Mouse (Mus musculus): Measurements from ENCODE around the gene Lrrc1. TPM values are rescaled to one million over a fixed set of nuclear protein-coding genes. Genes with fewer than 3 reads are reported as not detected.

The Lrrc1 gene
- polyA plus RNA-seq, 1 experiment from 2014 or later, result 18.6 TPM

GRCm38 (mm10) chr9:77519198-77519597 lies 25.5 kb downstream of the Lrrc1 start:
- no peaks in the 10 kb centered on the region for H3K36me3 ChIP-seq (ENCODE audit: control insufficient read depth, insufficient read depth, low read length)
- H3K27me3 ChIP-seq (ENCODE audit: control insufficient read depth, insufficient read depth, low read length), result no peaks in the 10 kb centered on the region
- no peaks in the 10 kb centered on the region for H3K9me3 ChIP-seq (ENCODE audit: control insufficient read depth, low read length)
- H3K4me3 ChIP-seq (ENCODE audit: low read length), result no peak overlapping the region
- 78% methylated on average over 2 of the region's 2 CpGs for WGBS
- H3K9ac ChIP-seq (ENCODE audit: low read depth, low read length), result no peak overlapping the region
- no peak overlapping the region for H3K4me2 ChIP-seq (replicated peaks; ENCODE audit: low read depth, low read length)
- no peak overlapping the region for H3K27ac ChIP-seq (ENCODE audit: low read depth, low read length)
- H3K4me1 ChIP-seq (ENCODE audit: control insufficient read depth, insufficient read depth, low read length), result peaks cover 3% of the 10 kb centered on the region; the same call in 1 of the 2 replicates
- ATAC-seq (ENCODE audit: low FRiP score, low TSS enrichment), result no peak

DNA sequence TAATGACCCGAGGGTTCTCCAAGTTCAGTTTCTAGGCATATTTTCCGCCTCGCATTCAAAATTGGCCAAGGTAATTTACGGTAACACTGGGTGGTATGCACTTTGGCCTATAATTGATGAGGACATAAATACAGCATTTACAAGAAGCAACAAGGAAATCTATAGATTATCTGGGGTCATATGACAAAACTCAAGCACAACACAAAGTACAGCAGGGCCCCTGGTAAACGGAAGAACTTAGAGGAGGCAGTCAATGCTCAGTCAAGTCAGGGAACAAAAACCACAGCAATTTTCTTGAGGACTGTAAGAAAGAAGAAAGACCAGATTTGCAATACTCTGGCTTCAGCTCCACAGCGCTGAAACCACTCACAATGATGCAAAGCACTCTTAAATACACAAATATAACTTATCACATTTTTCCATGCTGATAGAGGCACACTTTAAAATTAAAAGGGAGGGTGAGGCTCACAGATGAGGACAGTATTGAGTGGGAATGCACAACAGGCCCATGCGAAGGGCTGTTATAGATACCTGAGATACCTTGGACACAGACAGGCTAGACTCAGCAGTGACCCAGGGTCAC lies 27.8 kb downstream of the Lrrc1 start:
- Histone ChIP-seq H3K9ac (ENCODE audit: low read depth, low read length) (no peak overlapping the region), H3K9me3 (ENCODE audit: control insufficient read depth, low read length) (no peaks in the 10 kb centered on the region), H3K4me3 (ENCODE audit: low read length) (no peak overlapping the region), H3K27ac (ENCODE audit: low read depth, low read length) (no peak overlapping the region), H3K36me3 (ENCODE audit: control insufficient read depth, insufficient read depth, low read length) (no peaks in the 10 kb centered on the region), H3K4me2 (replicated peaks; ENCODE audit: low read depth, low read length) (no peak overlapping the region), H3K4me1 (ENCODE audit: control insufficient read depth, insufficient read depth, low read length) (no peaks in the 10 kb centered on the region; the same call in 1 of the 2 replicates), H3K27me3 (ENCODE audit: control insufficient read depth, insufficient read depth, low read length) (no peaks in the 10 kb centered on the region)
- 78% methylated on average over 7 of the region's 7 CpGs for whole genome bisulfite sequencing
- ATAC-seq (ENCODE audit: low FRiP score, low TSS enrichment), result no peak

- 77% methylated on average over 3 of the region's 3 CpGs for WGBS
Observed at GRCm38 (mm10) chr9:77513892-77514291, 30.8 kb downstream of the Lrrc1 start.

DNA sequence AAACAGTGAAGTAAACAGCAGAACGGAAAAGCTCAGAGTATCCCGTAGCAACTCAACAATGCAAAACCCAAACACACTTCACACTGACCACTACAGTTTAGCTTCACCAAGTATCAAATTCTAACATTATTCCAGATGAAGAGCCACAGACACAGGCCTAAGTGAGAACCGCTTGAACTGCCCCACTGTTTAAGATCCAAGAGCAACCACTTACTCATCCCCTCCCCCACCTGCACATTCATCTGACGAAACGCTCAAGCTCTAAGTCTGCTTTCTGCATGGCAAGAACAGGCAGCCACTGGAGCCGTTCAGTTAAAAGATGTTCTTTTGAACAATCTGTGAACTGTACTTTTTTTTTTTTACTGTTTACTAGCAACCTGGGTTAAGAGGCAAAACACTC lies 32.5 kb downstream of the Lrrc1 start:
- no peak overlapping the region for H3K4me3 ChIP-seq (ENCODE audit: low read length)
- 56% methylated on average over 6 of the region's 6 CpGs for WGBS
- no peak overlapping the region for H3K27ac ChIP-seq (ENCODE audit: low read depth, low read length)
- no peaks in the 10 kb centered on the region for H3K4me1 ChIP-seq (ENCODE audit: control insufficient read depth, insufficient read depth, low read length)
- no peaks in the 10 kb centered on the region for H3K27me3 ChIP-seq (ENCODE audit: control insufficient read depth, insufficient read depth, low read length)
- ATAC-seq (ENCODE audit: low FRiP score, low TSS enrichment), result no peak
- no peak overlapping the region for H3K4me2 ChIP-seq (replicated peaks; ENCODE audit: low read depth, low read length)
- H3K9me3 ChIP-seq (ENCODE audit: control insufficient read depth, low read length), result no peaks in the 10 kb centered on the region
- no peak overlapping the region for H3K9ac ChIP-seq (ENCODE audit: low read depth, low read length)
- no peaks in the 10 kb centered on the region for H3K36me3 ChIP-seq (ENCODE audit: control insufficient read depth, insufficient read depth, low read length)

More at GRCm38 (mm10) chr9:77513892-77514291, 30.8 kb downstream of the Lrrc1 start:
- H3K9ac ChIP-seq (ENCODE audit: low read depth, low read length), result no peak overlapping the region
- no peak overlapping the region for H3K4me2 ChIP-seq (replicated peaks; ENCODE audit: low read depth, low read length)
- H3K27ac ChIP-seq (ENCODE audit: low read depth, low read length), result no peak overlapping the region
- H3K36me3 ChIP-seq (ENCODE audit: control insufficient read depth, insufficient read depth, low read length), result no peaks in the 10 kb centered on the region
- H3K27me3 ChIP-seq (ENCODE audit: control insufficient read depth, insufficient read depth, low read length), result no peaks in the 10 kb centered on the region
- ATAC-seq (ENCODE audit: low FRiP score, low TSS enrichment), result no peak
- H3K4me3 ChIP-seq (ENCODE audit: low read length), result no peak overlapping the region
- H3K9me3 ChIP-seq (ENCODE audit: control insufficient read depth, low read length), result no peaks in the 10 kb centered on the region
- H3K4me1 ChIP-seq (ENCODE audit: control insufficient read depth, insufficient read depth, low read length), result no peaks in the 10 kb centered on the region; the same call in 1 of the 2 replicates

DNA sequence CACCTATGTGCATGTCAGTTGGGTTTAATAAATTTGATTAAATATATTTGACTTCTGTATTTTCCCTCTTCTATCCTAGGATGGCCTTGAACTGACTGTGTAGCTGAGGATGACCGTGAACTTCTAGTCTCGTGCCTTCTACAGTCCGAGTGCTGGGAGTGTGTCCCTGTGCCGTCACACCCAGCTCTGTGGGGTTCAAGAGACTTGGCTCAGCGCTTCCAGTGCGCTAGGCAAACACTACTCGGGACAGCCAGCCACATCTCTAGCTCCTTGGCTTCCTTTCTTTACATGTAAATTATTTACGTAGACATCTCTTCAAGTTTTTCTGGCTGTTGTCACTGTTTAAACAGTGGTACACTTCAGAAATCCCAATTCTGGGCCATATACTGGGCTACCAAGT lies 34.1 kb downstream of the Lrrc1 start:
- no peak overlapping the region for H3K27ac ChIP-seq (ENCODE audit: low read depth, low read length)
- ATAC-seq (ENCODE audit: low FRiP score, low TSS enrichment), result no peak
- no peak overlapping the region for H3K4me3 ChIP-seq (ENCODE audit: low read length)
- no peaks in the 10 kb centered on the region for H3K27me3 ChIP-seq (ENCODE audit: control insufficient read depth, insufficient read depth, low read length)
- no peak overlapping the region for H3K4me2 ChIP-seq (replicated peaks; ENCODE audit: low read depth, low read length)
- no peaks in the 10 kb centered on the region for H3K4me1 ChIP-seq (ENCODE audit: control insufficient read depth, insufficient read depth, low read length)
- WGBS, result 81% methylated on average over 8 of the region's 8 CpGs
- no peak overlapping the region for H3K9ac ChIP-seq (ENCODE audit: low read depth, low read length)
- no peaks in the 10 kb centered on the region for H3K9me3 ChIP-seq (ENCODE audit: control insufficient read depth, low read length)
- H3K36me3 ChIP-seq (ENCODE audit: control insufficient read depth, insufficient read depth, low read length), result no peaks in the 10 kb centered on the region

GRCm38 (mm10) chr9:77507743-77508394 lies 36.8 kb downstream of the Lrrc1 start:
- H3K9ac ChIP-seq (ENCODE audit: low read depth, low read length), result no peak overlapping the region
- H3K4me1 ChIP-seq (ENCODE audit: control insufficient read depth, insufficient read depth, low read length), result peaks cover 5% of the 10 kb centered on the region; the same call in 1 of the 2 replicates
- no peak for ATAC-seq (ENCODE audit: low FRiP score, low TSS enrichment)
- H3K9me3 ChIP-seq (ENCODE audit: control insufficient read depth, low read length), result no peaks in the 10 kb centered on the region
- no peak overlapping the region for H3K27ac ChIP-seq (ENCODE audit: low read depth, low read length)
- H3K4me2 ChIP-seq (replicated peaks; ENCODE audit: low read depth, low read length), result no peak overlapping the region
- H3K27me3 ChIP-seq (ENCODE audit: control insufficient read depth, insufficient read depth, low read length), result no peaks in the 10 kb centered on the region
- H3K36me3 ChIP-seq (ENCODE audit: control insufficient read depth, insufficient read depth, low read length), result no peaks in the 10 kb centered on the region
- H3K4me3 ChIP-seq (ENCODE audit: low read length), result no peak overlapping the region
- WGBS, result 92% methylated on average over 3 of the region's 3 CpGs

DNA sequence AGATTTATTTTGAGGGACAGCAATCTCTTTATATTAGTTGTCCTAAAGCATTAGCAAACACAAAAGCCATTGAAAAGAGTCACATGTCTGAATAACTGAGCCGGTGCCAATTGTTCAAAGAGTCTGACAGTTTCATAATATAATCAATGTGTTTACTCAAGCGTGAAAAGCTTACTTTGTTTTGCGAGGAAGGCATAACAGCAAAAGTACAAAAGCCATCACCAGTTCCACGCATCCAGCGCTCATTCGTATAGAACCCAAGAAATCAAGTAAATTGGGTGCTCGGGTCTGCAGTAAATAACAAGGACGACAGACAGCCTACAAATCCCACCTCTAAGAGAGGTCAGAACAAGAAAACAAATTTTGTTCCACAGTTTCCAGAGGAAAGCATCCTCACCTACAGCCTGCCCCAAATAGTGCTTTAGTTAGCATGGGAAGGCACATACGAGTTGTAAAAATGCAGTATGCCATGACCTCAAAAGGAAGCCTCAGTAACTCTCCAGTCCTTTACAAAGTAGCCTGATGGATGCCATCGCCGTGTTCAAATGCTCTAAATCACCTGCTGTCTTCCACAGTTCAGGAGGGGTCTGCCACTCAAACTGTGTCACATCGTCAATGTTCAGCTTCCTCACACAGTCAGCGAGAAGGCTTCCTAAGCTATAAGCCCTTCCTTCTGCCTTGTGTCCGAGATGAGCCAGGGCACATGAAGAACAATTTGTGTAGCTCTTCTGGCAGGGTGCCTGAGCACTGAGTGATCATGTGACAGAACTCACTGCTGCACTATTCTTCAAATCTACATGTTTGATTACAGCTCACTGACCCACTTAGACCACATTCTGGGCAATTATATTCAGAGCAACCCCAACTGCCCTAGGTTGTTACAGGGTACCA lies 41.9 kb downstream of the Lrrc1 start:
- no peaks in the 10 kb centered on the region for H3K27me3 ChIP-seq (ENCODE audit: control insufficient read depth, insufficient read depth, low read length)
- WGBS, result 65% methylated on average over 14 of the region's 14 CpGs

DNA sequence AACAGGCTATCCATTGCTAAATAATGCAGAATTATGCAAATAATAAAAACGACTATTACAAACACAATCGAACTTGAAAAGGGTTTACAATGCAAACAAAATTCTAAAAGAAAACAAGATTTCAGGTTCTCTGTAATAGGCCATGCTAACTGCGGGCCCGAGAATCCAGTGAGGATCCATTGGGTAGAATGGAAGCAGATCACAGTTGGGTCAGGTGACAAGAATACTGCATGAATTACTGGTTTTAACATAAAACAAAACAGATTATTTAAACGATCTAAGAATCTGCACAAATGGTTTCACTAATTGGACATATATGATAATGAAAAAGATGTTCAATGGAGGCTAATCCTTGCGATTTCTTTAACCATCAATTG lies 42.5 kb downstream of the Lrrc1 start:
- H3K4me1 ChIP-seq (ENCODE audit: control insufficient read depth, insufficient read depth, low read length), result peaks cover 8% of the 10 kb centered on the region
- no peaks in the 10 kb centered on the region for H3K27me3 ChIP-seq (ENCODE audit: control insufficient read depth, insufficient read depth, low read length)
- H3K27ac ChIP-seq (ENCODE audit: low read depth, low read length), result no peak overlapping the region
- no peak overlapping the region for H3K4me2 ChIP-seq (replicated peaks; ENCODE audit: low read depth, low read length)
- no peak overlapping the region for H3K4me3 ChIP-seq (ENCODE audit: low read length)
- no peak for ATAC-seq (ENCODE audit: low FRiP score, low TSS enrichment)
- no peaks in the 10 kb centered on the region for H3K36me3 ChIP-seq (ENCODE audit: control insufficient read depth, insufficient read depth, low read length)
- 92% methylated on average over 6 of the region's 6 CpGs for WGBS
- no peaks in the 10 kb centered on the region for H3K9me3 ChIP-seq (ENCODE audit: control insufficient read depth, low read length)
- H3K9ac ChIP-seq (ENCODE audit: low read depth, low read length), result no peak overlapping the region

More for the DNA sequence above, 41.9 kb downstream of the Lrrc1 start:
- no peak for ATAC-seq (ENCODE audit: low FRiP score, low TSS enrichment)
- Histone ChIP-seq H3K27ac (ENCODE audit: low read depth, low read length) (no peak overlapping the region), H3K4me2 (replicated peaks; ENCODE audit: low read depth, low read length) (no peak overlapping the region), H3K9me3 (ENCODE audit: control insufficient read depth, low read length) (no peaks in the 10 kb centered on the region), H3K4me3 (ENCODE audit: low read length) (no peak overlapping the region), H3K4me1 (ENCODE audit: control insufficient read depth, insufficient read depth, low read length) (peaks cover 8% of the 10 kb centered on the region), H3K9ac (ENCODE audit: low read depth, low read length) (no peak overlapping the region), H3K36me3 (ENCODE audit: control insufficient read depth, insufficient read depth, low read length) (no peaks in the 10 kb centered on the region)

DNA sequence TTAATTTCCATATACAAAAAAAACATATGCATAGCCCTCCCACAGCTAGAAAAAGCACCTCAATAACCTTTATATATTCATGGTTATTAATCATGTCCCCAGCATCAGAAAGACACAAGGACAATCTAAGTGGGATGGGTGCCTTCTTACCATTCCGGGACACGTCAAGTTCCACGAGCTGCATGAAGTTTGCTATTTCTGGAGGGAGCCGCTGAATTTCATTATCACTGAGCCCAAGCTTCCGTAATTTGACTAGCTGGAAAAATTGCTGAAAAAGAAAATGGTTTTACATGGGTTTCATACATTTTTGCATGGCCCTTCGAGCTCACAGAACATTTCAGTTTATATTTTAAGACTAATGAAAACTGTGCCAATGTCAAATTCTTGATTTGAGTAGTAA lies 45.6 kb downstream of the Lrrc1 start:
- no peak overlapping the region for H3K4me3 ChIP-seq (ENCODE audit: low read length)
- 95% methylated on average over 6 of the region's 6 CpGs for WGBS
- ATAC-seq (ENCODE audit: low FRiP score, low TSS enrichment), result no peak
- no peaks in the 10 kb centered on the region for H3K36me3 ChIP-seq (ENCODE audit: control insufficient read depth, insufficient read depth, low read length)
- no peak overlapping the region for H3K27ac ChIP-seq (ENCODE audit: low read depth, low read length)
- H3K4me2 ChIP-seq (replicated peaks; ENCODE audit: low read depth, low read length), result no peak overlapping the region
- H3K9ac ChIP-seq (ENCODE audit: low read depth, low read length), result no peak overlapping the region
- H3K27me3 ChIP-seq (ENCODE audit: control insufficient read depth, insufficient read depth, low read length), result no peaks in the 10 kb centered on the region
- no peaks in the 10 kb centered on the region for H3K9me3 ChIP-seq (ENCODE audit: control insufficient read depth, low read length)
- H3K4me1 ChIP-seq (ENCODE audit: control insufficient read depth, insufficient read depth, low read length), result peaks cover 14% of the 10 kb centered on the region
